18 mouse cellular contexts compared by ENCODE assay signal in genomic region chr14:55838740-55839139, GRCm38 (mm10). TPM values are rescaled to one million over a fixed set of nuclear protein-coding genes. Genes with fewer than 3 reads are reported as not detected.
A peak's percentile ranks its signal among the peaks of the same experiment; 100 is the strongest.
DNase-seq lines count a peak whose midpoint lies in the region; ATAC-seq and TF ChIP-seq lines count a peak whose summit lies in the region.
"Had no signal": no experiment of that assay in that cellular context is flagged by ENCODE, and none has a peak within 500 bp of the region (broad histone marks: within the 10 kb centered on the region; RNA-seq: fewer than 3 reads in every experiment).

No protein-coding gene starts in this region.

- TF ChIP-seq CTCF in intestine, postnatal 0 days (IDR thresholded peaks at IDR 0.05; ENCODE audit: low read depth): peak; percentile 58
- TF ChIP-seq CTCF in lung, postnatal 0 days (IDR thresholded peaks at IDR 0.05): peak; percentile 53
- peak; percentile 58 for TF ChIP-seq CTCF in stomach, postnatal 0 days (IDR thresholded peaks at IDR 0.05; ENCODE audit: low read depth)

- no peak for TF ChIP-seq EP300 in lung, postnatal 0 days (IDR thresholded peaks at IDR 0.05)
- TF ChIP-seq EP300 in stomach, postnatal 0 days (optimal IDR thresholded peaks at IDR 0.05): no peak

- H3K9ac ChIP-seq in intestine, postnatal 0 days (ENCODE audit: low read depth, low read length): no peak overlapping the region
- H3K9ac ChIP-seq in intestine, embryonic 16.5 days (ENCODE audit: low read depth, low read length): no peak overlapping the region
- no peak overlapping the region for H3K9ac ChIP-seq in lung, postnatal 0 days (replicated peaks; ENCODE audit: low read depth)
- H3K9ac ChIP-seq in stomach, postnatal 0 days (ENCODE audit: low read length): no peak overlapping the region
- H3K9ac ChIP-seq: forebrain, postnatal 0 days; hindbrain, embryonic 15.5 days; limb, embryonic 13.5 days had no signal

- H3K27me3 ChIP-seq in intestine, postnatal 0 days (replicated peaks; ENCODE audit: control insufficient read depth, insufficient read depth, low read length): no peaks in the 10 kb centered on the region
- no peaks in the 10 kb centered on the region for H3K27me3 ChIP-seq in intestine, embryonic 16.5 days (replicated peaks; ENCODE audit: control insufficient read depth, insufficient read depth, low read length)
- H3K27me3 ChIP-seq in lung, postnatal 0 days (replicated peaks; ENCODE audit: insufficient read depth, low read length): no peaks in the 10 kb centered on the region
- no peaks in the 10 kb centered on the region for H3K27me3 ChIP-seq in stomach, postnatal 0 days (ENCODE audit: control insufficient read depth, insufficient read depth, low read length)
- H3K27me3 ChIP-seq: hindbrain, embryonic 15.5 days; limb, embryonic 13.5 days had no signal

- WGBS in intestine, postnatal 0 days: 87% methylated on average over 4 of the region's 4 CpGs
- 86% methylated on average over 4 of the region's 4 CpGs for WGBS in intestine, embryonic 16.5 days
- WGBS in lung, postnatal 0 days: 78% methylated on average over 4 of the region's 4 CpGs
- WGBS in stomach, postnatal 0 days: 89% methylated on average over 4 of the region's 4 CpGs

- no peak overlapping the region for H3K4me2 ChIP-seq in intestine, postnatal 0 days (replicated peaks; ENCODE audit: low read depth)
- H3K4me2 ChIP-seq in intestine, embryonic 16.5 days (ENCODE audit: low read depth, low read length): no peak overlapping the region
- H3K4me2 ChIP-seq in lung, postnatal 0 days (replicated peaks; ENCODE audit: low read depth, low read length): no peak overlapping the region
- no peak overlapping the region for H3K4me2 ChIP-seq in stomach, postnatal 0 days (replicated peaks; ENCODE audit: low read depth)
- H3K4me2 ChIP-seq: heart, embryonic 11.5 days; hindbrain, embryonic 15.5 days; limb, embryonic 13.5 days had no signal

- no peaks in the 10 kb centered on the region for H3K9me3 ChIP-seq in intestine, postnatal 0 days (ENCODE audit: control insufficient read depth)
- no peaks in the 10 kb centered on the region for H3K9me3 ChIP-seq in intestine, embryonic 16.5 days (ENCODE audit: control insufficient read depth, low read length)
- H3K9me3 ChIP-seq in lung, postnatal 0 days (ENCODE audit: low read length): no peaks in the 10 kb centered on the region
- no peaks in the 10 kb centered on the region for H3K9me3 ChIP-seq in stomach, postnatal 0 days (ENCODE audit: control insufficient read depth, low read length)
- H3K9me3 ChIP-seq: hindbrain, embryonic 15.5 days; limb, embryonic 13.5 days had no signal

- no peak overlapping the region for H3K4me3 ChIP-seq in intestine, postnatal 0 days (ENCODE audit: low read depth, low read length)
- no peak overlapping the region for H3K4me3 ChIP-seq in intestine, embryonic 16.5 days (ENCODE audit: low read length)
- H3K4me3 ChIP-seq in lung, postnatal 0 days (ENCODE audit: low read depth, low read length): no peak overlapping the region
- H3K4me3 ChIP-seq in stomach, postnatal 0 days (ENCODE audit: low read depth, low read length): no peak overlapping the region
- H3K4me3 ChIP-seq: hindbrain, embryonic 15.5 days; limb, embryonic 13.5 days had no signal

- no peak for ATAC-seq in intestine, postnatal 0 days
- no peak for ATAC-seq in intestine, embryonic 16.5 days
- no peak for ATAC-seq in lung, postnatal 0 days
- no peak for ATAC-seq in stomach, postnatal 0 days (ENCODE audit: low FRiP score, low TSS enrichment)
- ATAC-seq: forebrain, postnatal 0 days; midbrain, embryonic 16.5 days had no signal

- no peaks in the 10 kb centered on the region for H3K4me1 ChIP-seq in intestine, postnatal 0 days (replicated peaks; ENCODE audit: control insufficient read depth, insufficient read depth, low read length)
- H3K4me1 ChIP-seq in intestine, embryonic 16.5 days (ENCODE audit: control insufficient read depth, insufficient read depth, low read length): no peaks in the 10 kb centered on the region
- H3K4me1 ChIP-seq in lung, postnatal 0 days (ENCODE audit: insufficient read depth, low read depth, low read length): no peaks in the 10 kb centered on the region
- H3K4me1 ChIP-seq in stomach, postnatal 0 days (replicated peaks; ENCODE audit: control insufficient read depth, insufficient read depth): no peaks in the 10 kb centered on the region
- H3K4me1 ChIP-seq: hindbrain, embryonic 15.5 days had no signal

- no peak overlapping the region for H3K27ac ChIP-seq in intestine, postnatal 0 days (ENCODE audit: low read depth, low read length)
- no peak overlapping the region for H3K27ac ChIP-seq in intestine, embryonic 16.5 days (ENCODE audit: low read length)
- H3K27ac ChIP-seq in lung, postnatal 0 days (ENCODE audit: low read length): no peak overlapping the region
- no peak overlapping the region for H3K27ac ChIP-seq in stomach, postnatal 0 days (replicated peaks)
- H3K27ac ChIP-seq: hindbrain, embryonic 15.5 days; limb, embryonic 13.5 days had no signal

- no peak for DNase-seq in lung, postnatal 0 days (ENCODE audit: low spot score)
- DNase-seq in lung, postnatal 25 days (ENCODE audit: low spot score): no peak
- DNase-seq in ZHBTc4 (ENCODE audit: low read depth, low spot score): peak; percentile 53
- no peak for DNase-seq in stomach, postnatal 0 days (ENCODE audit: low spot score)
- no peak for DNase-seq in kidney, adult 11 months
- no peak for DNase-seq in adrenal gland, postnatal 25 days
- DNase-seq: cerebellum, adult 9-10 months; forebrain, postnatal 0 days; gastrocnemius, postnatal 14 days; lung, adult 2 months; spleen, adult 18-20 months had no signal

- no peaks in the 10 kb centered on the region for H3K36me3 ChIP-seq in intestine, postnatal 0 days (ENCODE audit: control insufficient read depth, insufficient read depth)
- H3K36me3 ChIP-seq in intestine, embryonic 16.5 days (ENCODE audit: control insufficient read depth, insufficient read depth, low read length): no peaks in the 10 kb centered on the region
- H3K36me3 ChIP-seq in lung, postnatal 0 days (ENCODE audit: insufficient read depth, low read length): no peaks in the 10 kb centered on the region
- no peaks in the 10 kb centered on the region for H3K36me3 ChIP-seq in stomach, postnatal 0 days (ENCODE audit: control insufficient read depth, insufficient read depth, low read length)
- H3K36me3 ChIP-seq: hindbrain, embryonic 15.5 days had no signal

RNA-seq across cellular contexts. Expression of gene Nynrin, which starts 15.1 kb away (rescaled TPM):
- 2.2 and 2.5 TPM in 2 replicates for polyA plus RNA-seq in intestine, postnatal 0 days (2015; fragmentation: Nextera tagmentation; extraction: Ambion mirVana)
- polyA plus RNA-seq in intestine, embryonic 16.5 days (2015; fragmentation: Nextera tagmentation; extraction: Ambion mirVana): 12.6 and 13.6 TPM in 2 replicates
- 4.2 and 4.7 TPM in 2 replicates for polyA plus RNA-seq in lung, postnatal 0 days (2015; fragmentation: Nextera tagmentation; extraction: Ambion mirVana)
- polyA plus RNA-seq in stomach, postnatal 0 days (2015; fragmentation: Nextera tagmentation; extraction: Ambion mirVana): 2.8 and 3.2 TPM in 2 replicates
- 10.7 and 13.5 TPM in 2 replicates for total RNA-seq in adrenal gland, postnatal 25 days (2021)

RNA-seq across cellular contexts. Expression of gene Nfatc4, which starts 15.8 kb away (rescaled TPM):
- 5.9 and 6.1 TPM in 2 replicates for polyA plus RNA-seq in intestine, postnatal 0 days (2015; fragmentation: Nextera tagmentation; extraction: Ambion mirVana)
- polyA plus RNA-seq in intestine, embryonic 16.5 days (2015; fragmentation: Nextera tagmentation; extraction: Ambion mirVana): 21.1 and 21.2 TPM in 2 replicates
- 17.1 and 18.1 TPM in 2 replicates for polyA plus RNA-seq in lung, postnatal 0 days (2015; fragmentation: Nextera tagmentation; extraction: Ambion mirVana)
- polyA plus RNA-seq in stomach, postnatal 0 days (2015; fragmentation: Nextera tagmentation; extraction: Ambion mirVana): 11.2 and 12.5 TPM in 2 replicates
- total RNA-seq in adrenal gland, postnatal 25 days (2021): 19.9 and 30.5 TPM in 2 replicates
- total RNA-seq: megakaryocyte, adult 5-6 weeks had no signal

RNA-seq across cellular contexts. Expression of gene Cbln3, which starts 45.5 kb away (rescaled TPM):
- 0.16 and 0.26 TPM in 2 replicates for polyA plus RNA-seq in intestine, postnatal 0 days (2015; fragmentation: Nextera tagmentation; extraction: Ambion mirVana)
- polyA plus RNA-seq in intestine, embryonic 16.5 days (2015; fragmentation: Nextera tagmentation; extraction: Ambion mirVana): 0.17 and 0.27 TPM in 2 replicates
- polyA plus RNA-seq in lung, postnatal 0 days (2015; fragmentation: Nextera tagmentation; extraction: Ambion mirVana): 0.26 and 0.44 TPM in 2 replicates
- polyA plus RNA-seq in stomach, postnatal 0 days (2015; fragmentation: Nextera tagmentation; extraction: Ambion mirVana): 0.56 and 0.65 TPM in 2 replicates
- total RNA-seq in adrenal gland, postnatal 25 days (2021): 0.15 and 0.24 TPM in 2 replicates

RNA-seq across cellular contexts. Expression of gene Khnyn, which starts 46.0 kb away (rescaled TPM):
- 5.1 and 6.3 TPM in 2 replicates for polyA plus RNA-seq in intestine, postnatal 0 days (2015; fragmentation: Nextera tagmentation; extraction: Ambion mirVana)
- 12.5 and 13.6 TPM in 2 replicates for polyA plus RNA-seq in intestine, embryonic 16.5 days (2015; fragmentation: Nextera tagmentation; extraction: Ambion mirVana)
- polyA plus RNA-seq in lung, postnatal 0 days (2015; fragmentation: Nextera tagmentation; extraction: Ambion mirVana): 10.1 and 11.7 TPM in 2 replicates
- polyA plus RNA-seq in stomach, postnatal 0 days (2015; fragmentation: Nextera tagmentation; extraction: Ambion mirVana): 6.4 and 7.5 TPM in 2 replicates
- total RNA-seq in adrenal gland, postnatal 25 days (2021): 21.6 and 25.5 TPM in 2 replicates

RNA-seq across cellular contexts. Expression of gene Ripk3, which starts 50.1 kb away (rescaled TPM):
- polyA plus RNA-seq in intestine, postnatal 0 days (2015; fragmentation: Nextera tagmentation; extraction: Ambion mirVana): 39.2 and 47.3 TPM in 2 replicates
- polyA plus RNA-seq in intestine, embryonic 16.5 days (2015; fragmentation: Nextera tagmentation; extraction: Ambion mirVana): 51.2 and 55.8 TPM in 2 replicates
- polyA plus RNA-seq in lung, postnatal 0 days (2015; fragmentation: Nextera tagmentation; extraction: Ambion mirVana): 16.2 and 24.2 TPM in 2 replicates
- polyA plus RNA-seq in stomach, postnatal 0 days (2015; fragmentation: Nextera tagmentation; extraction: Ambion mirVana): 8.7 and 13.2 TPM in 2 replicates
- 2.9 and 3.6 TPM in 2 replicates for total RNA-seq in adrenal gland, postnatal 25 days (2021)
